Mouse (Mus musculus) T-helper 17 cell (primary cell): ENCODE measurements around the gene Spdye4b.

ENCODE experiments used
- in situ Hi-C, 2 experiments: fragments of 300-600 bp; cut with MboI, MseI; formaldehyde crosslinking; loops; 1 replicate in 1 of 2; 2 replicates in 1 of 2; pipeline ENCODE4 v1.15.1; 2025; ENCODE audit warnings: high pct_unique_total_duplicates in 2 of 2

Spdye4b gene

GRCm38 (mm10) chr5:143213832-143214231 lies 33.0 kb downstream of the Spdye4b start:
- in situ Hi-C loops: no loop called here

DNA sequence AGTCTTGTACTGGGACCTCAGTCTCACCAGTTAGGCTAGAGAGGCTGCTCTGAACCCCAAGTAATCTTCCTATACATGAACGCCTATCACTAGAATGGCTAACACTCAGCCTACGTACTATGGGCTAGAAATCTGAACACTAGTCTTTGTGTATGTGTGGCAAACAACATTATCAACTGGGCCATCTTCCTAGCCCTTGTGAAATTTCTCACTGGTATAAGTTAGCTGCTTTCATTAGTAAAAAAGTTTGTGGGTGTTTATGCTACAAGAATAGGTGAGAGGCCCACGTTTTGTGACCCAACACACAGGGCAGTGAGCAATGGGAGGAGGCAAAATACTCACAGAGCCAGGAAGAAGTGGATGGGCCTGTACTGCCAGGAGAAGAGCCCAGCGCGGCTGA lies 40.2 kb downstream of the Spdye4b start:
- in situ Hi-C loops: loop anchor here in 1 of 2 experiments (10.0 kb wide), 1 partner anchor 1406 kb away; no protein-coding TSS in a partner anchor

- in situ Hi-C loops: loop anchor here in 1 of 2 experiments (10.0 kb wide), 1 partner anchor 1407 kb away; no protein-coding TSS in a partner anchor
These were observed 41.5 kb downstream of the Spdye4b start for GRCm38 (mm10) chr5:143222287-143222686.

DNA sequence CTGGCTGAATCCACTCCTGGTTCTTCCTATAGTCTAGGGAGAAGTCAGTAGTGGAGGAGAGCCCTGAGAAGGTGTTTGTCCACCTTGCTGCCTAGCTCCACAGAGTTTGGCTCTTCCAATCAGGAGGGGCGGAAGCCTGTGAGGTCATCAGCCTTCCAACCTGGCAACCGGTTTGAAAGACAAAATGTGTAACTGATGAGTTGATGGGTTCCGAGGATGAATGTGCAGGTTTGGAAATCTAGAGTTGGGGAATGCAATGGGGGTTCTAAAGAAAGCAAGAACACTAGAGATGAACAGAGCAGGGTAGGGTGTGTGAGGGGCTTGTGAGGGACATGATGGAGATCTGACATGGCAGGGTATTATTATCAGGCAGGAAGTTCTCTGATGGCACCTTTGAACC lies 46.0 kb downstream of the Spdye4b start, which contains the start of gene Spdye4a:
Spdye4a (minus strand) TSS at position 101 of the 400 bp plus-strand sequence.
- in situ Hi-C loops: loop anchor here in 1 of 2 experiments (10.0 kb wide), 1 partner anchor 1412 kb away; no protein-coding TSS in a partner anchor

DNA sequence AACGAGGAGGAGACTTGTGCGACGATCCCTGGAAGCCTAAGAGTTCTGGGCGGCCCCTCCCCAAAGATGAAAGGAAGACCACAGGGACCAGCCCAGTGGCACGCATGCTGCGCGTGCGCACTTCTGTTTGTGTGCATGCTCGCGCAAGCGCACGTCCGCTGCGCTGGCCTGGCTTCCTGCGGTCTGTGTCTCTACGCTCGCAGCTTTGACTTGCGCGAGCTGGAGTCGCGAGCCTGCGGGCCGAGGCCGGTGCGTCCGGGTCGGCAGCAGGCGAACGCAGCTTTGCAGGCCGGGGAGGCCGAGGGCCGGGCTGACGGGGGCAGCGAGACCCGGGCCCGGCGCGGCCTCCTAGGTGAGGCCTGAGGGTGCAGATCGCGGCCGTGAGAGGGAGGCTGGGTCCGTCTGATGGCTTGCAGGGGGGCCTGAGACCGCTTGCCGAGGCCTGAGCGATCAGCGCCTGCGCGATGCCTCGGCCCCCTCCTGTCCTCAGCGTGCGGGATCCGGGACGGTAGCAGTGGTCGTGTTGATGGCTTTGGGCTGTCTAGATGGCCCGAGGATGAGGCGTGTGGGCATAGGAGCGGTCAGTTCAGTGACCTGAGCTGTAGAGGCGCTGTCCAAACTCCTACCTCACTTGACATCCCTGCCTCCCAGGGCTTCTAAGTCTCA lies 54.3 kb downstream of the Spdye4b start, which contains the start of gene Zfp12:
Zfp12 (plus strand) TSS at position 136 of the 666 bp plus-strand sequence.
- in situ Hi-C loops: no loop called here

DNA sequence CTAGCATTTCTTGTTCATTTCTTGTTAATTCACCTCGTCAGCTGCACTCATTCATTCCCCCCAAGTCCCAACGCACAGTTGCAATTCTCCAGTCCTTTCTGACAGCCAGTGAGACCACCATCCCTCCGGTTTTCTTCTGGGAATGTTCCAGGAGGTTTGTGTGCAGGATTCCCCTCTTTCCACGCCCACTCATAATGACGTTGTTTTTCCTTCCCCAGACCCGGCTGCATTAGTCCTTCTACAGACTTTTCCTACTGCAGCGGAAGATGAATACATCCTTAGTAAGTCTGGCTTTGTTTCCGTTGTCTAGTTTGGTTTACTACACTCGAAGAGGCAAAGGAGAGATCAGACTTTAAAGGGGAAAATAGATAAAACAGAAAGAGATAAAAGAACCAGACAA lies 55.2 kb downstream of the Spdye4b start:
- in situ Hi-C loops: no loop called here

DNA sequence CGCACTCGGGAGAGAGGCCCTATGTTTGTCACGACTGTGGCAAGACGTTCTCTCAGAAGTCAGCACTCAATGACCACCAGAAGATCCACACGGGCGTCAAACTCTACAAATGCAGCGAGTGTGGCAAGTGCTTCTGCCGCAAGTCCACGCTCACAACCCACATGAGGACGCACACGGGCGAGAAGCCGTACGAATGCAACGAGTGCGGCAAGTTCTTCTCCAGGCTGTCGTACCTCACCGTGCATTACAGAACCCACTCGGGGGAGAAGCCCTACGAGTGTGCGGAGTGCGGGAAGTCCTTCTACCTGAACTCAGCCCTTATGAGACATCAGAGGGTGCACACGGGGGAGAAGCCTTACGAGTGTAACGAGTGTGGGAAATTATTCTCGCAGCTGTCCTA lies 64.1 kb downstream of the Spdye4b start:
- in situ Hi-C loops: no loop called here

- in situ Hi-C loops: no loop called here
These were observed 71.2 kb downstream of the Spdye4b start for GRCm38 (mm10) chr5:143252039-143252438.

DNA sequence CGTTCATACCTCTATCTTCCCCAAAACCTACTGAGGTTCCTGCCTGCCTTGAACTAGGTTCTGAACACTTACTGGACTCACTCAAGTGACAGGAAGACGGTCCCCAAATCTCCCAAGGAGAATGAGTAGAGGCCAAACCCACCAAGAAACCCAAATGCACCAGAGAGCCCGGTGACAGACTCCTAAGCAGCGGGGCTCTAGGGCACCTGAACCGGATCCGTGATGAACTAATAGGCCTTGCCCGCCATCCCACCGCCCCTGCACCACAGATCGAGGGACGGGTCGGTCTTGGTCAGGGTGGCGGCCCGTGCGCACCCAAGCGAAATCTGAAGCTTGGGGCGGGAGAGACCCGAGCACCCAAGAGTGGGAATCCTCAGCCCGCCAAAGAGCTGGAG lies 72.0 kb downstream of the Spdye4b start:
- in situ Hi-C loops: no loop called here

GRCm38 (mm10) chr5:143253186-143253880 lies 72.5 kb downstream of the Spdye4b start:
- in situ Hi-C loops: no loop called here

DNA sequence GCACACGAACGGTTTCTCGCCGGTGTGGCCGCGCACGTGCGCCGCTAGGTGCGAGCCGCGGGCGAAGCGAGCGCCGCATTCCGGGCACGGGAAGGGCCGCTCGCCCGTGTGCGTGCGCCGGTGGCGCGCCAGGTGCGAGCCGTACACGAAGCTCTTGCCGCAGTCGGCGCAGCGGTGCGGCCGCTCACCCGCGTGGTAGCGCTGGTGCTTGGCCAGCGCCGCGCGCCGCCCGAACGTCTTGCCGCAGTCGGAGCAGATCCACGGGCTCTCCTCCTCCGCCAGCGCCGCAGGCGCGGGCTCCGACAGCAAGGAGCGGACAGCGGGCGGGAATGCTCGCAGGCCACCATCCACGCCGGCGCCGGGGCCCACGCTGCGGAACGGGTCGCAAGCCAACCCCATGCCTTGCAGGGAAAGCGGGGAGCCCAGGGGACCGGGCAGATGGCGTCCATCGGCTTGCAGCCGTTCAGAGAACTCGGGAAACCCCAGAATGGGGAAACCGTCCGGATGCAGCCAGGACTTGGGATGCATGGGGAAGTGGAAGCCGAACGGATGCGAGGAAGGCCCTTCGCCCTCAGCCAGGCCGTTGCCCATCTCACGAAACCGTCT lies 73.2 kb downstream of the Spdye4b start:
- in situ Hi-C loops: no loop called here
